Mouse (Mus musculus) CH12F3 (cell line): ENCODE measurements around the gene Pfdn4.

Experiments used
- in situ Hi-C: fragments of 300-500 bp; cut with MboI; formaldehyde crosslinking; loops from 2 replicates; pipeline ENCODE4 v1.14.3; 2020; ENCODE audit warnings: low sequenced_read_pairs

Gene Pfdn4

DNA sequence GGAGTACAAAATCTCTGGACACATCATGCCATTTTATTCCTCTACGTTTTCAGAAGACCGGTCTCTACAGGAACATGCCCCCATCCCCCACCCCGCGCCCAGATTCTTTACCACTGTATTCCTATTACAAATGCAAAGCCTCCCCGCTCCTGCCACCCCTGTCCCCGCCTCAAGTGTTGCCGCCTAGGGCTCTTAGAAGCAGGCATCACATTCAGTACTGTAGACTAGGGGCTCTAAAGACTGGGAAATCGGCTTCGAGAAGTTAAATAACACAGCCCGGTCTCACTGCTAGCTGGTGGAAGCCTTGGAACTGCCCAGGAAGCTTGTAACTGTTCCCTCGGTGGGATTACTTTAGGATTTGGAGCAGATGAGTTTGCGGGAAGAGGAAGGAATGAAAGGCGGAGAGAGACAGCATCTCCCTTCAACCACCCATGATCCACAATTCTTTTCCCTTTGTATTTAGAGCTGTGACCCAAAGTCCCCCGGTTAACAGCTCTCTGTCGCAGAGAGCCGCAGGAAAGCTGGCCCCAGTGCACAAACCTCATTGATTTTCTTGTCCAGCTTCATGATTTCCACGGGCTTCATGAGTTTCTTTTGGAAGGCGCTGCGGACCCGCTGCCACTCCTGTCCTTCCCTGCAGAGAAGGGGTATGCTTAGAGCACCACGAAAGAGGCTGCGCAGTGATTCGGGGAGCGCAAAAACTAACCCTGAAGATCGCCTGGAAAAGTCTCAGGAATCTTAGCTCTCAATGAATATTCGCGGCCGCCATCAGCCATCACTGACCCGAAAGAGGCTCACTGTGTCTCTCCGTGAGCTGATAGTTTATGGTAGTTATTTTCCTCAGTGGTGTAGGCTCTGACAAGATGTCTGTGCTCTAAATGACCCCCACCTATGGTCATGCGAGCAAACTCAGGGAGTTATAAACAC, 1.2 kb upstream of the Pfdn4 start:
- in situ Hi-C loops, result no loop called here

DNA sequence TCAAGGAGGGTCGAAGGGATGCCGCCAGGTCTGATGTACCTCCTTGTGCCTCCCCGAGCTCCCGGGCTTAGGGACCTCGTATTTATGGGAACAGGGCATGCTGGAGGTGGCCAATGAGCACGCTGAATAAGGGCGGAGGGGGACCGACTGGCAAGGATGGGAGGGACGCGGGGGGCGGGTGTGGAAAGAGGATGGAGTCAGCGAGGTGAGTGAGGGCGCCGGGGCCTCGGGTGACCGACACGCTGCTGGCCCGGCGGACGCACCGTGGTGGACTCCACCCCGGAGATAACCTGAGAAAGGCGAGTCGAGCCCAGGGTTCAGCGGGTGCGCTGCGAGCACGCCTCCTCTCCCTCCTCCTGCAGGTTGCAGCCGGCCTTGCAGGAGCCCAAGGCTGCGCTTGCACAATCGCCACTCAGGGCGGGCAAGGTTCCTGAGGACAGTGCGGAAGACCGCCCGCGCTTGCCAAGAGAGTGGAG, 901 bp downstream of the Pfdn4 start, which contains the start of gene Cyp24a1:
TSS of gene Cyp24a1 (minus strand) at position 55 of the 476 bp plus-strand sequence.
- in situ Hi-C loops, result no loop called here

- in situ Hi-C loops, result no loop called here
These were observed 1.8 kb downstream of the Pfdn4 start for GRCm38 (mm10) chr2:170498011-170498410.

GRCm38 (mm10) chr2:170503343-170503742, 7.1 kb downstream of the Pfdn4 start:
- in situ Hi-C loops, result loop anchor here (10.0 to 25.0 kb wide), 2 partner anchors 59 to 391 kb away; no protein-coding TSS in a partner anchor

DNA sequence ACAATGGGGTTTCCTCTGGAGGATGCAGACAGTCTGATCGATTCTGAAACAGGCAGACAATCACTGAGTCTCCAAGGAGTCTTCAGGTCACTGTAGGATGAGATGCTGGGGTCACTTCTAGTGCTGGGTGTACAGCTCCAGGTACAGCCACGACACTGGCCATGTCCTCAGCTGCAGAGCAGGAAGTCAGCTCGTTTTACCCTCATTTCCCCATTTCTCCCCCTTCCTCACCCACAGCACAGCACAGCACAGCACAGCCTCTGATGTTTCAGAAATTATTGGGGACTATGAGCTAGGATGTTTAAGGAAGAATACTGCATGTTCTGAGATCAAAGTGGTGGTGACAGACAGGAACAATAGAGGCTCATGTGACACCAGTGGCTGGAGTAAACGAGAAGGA, 7.8 kb downstream of the Pfdn4 start:
- in situ Hi-C loops, result loop anchor here (10.0 to 25.0 kb wide), 2 partner anchors 59 to 392 kb away; no protein-coding TSS in a partner anchor

GRCm38 (mm10) chr2:170507734-170508133, 11.5 kb downstream of the Pfdn4 start:
- in situ Hi-C loops, result loop anchor here (10.0 to 25.0 kb wide), 2 partner anchors 63 to 395 kb away; no protein-coding TSS in a partner anchor

GRCm38 (mm10) chr2:170508821-170509220, 12.6 kb downstream of the Pfdn4 start:
- in situ Hi-C loops, result loop anchor here (10.0 to 25.0 kb wide), 2 partner anchors 64 to 397 kb away; no protein-coding TSS in a partner anchor

DNA sequence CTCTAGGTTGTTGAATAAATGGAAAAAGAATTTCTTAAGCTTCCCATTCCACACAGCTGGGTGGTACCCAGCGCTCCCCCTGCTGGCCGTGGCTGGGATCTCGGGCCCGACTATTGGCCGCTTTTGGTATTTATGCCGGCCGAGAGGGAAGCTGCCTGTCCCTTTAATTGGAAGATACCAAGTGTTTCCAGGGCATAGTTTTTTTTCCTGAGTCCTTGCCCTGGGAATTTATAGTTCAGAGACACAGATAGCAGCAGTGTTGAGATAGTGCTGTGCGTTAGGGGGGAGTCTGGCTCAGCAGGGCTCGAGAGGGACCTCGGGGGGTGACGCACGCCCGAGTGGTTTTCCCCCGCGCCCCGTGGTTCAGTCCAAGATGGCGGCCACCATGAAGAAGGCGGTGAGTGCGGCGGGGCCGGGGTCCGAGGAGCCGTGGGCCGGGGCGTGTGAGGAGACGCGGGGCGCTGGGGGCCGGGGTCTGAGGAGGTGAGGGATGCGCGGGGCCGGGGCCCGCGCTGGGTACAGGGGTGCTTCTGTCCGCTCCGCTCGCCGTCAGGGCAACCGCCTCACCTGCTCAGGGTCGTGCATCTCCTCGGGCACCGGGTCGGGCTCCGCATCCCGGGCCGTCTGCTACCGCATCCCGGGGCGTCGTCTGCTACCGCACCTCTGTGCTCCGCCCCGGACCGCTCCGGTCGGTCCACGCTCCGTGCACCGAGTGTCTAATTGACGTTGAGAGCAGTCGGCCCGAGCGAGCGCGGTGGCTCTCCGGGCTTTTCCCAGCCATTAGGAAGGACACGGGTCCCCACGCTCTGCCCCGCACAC, 15.1 kb downstream of the Pfdn4 start:
- in situ Hi-C loops, result loop anchor here (10.0 to 25.0 kb wide), 2 partner anchors 399 to 1704 kb away; no protein-coding TSS in a partner anchor

DNA sequence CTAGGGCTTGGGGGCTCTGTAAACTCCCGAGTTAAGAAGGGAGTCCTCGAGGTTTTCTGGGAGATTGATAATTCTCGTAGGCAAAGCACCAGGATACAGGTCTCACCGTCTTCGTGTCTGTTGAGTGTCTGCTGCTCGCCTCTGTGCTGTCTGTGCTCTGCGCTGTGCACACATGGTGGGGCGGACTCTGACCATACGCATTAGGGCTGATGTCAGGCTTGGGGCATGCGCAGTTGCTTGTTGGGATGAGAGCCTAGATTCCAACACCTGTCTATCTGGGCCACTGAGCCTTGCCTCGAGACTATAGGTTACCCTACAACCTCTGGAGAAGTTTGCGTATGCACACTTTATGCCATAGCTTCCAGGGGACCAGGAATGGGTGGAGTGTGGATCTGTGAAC, 17.5 kb downstream of the Pfdn4 start:
- in situ Hi-C loops, result loop anchor here (10.0 to 25.0 kb wide), 2 partner anchors 401 to 1701 kb away; no protein-coding TSS in a partner anchor

- in situ Hi-C loops, result loop anchor here (10.0 to 25.0 kb wide), 2 partner anchors 354 to 408 kb away; no protein-coding TSS in a partner anchor
These were observed 24.2 kb downstream of the Pfdn4 start for GRCm38 (mm10) chr2:170520321-170520971.

DNA sequence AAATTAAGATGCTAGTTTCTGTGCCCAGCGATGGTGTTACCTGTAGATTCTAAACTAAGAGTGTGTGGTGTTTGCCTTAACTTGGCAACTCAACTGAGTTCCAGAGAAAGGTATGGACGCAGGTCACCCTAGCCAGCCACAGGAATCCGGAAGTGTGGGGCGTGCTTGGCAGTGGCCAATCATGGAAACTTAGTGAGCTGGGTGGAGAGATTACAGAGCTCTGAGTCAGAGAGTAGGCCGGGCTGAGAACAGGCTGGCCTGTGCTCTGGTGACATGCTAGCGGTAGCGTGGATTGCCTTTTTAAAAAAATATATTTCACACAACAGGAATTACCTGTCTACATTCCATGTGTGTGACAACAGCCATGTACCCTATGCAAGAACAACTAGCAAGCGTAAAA, 30.3 kb downstream of the Pfdn4 start:
- in situ Hi-C loops, result loop anchor here (10.0 kb wide), 1 partner anchor 348 kb away; no protein-coding TSS in a partner anchor

GRCm38 (mm10) chr2:170528061-170528460, 31.8 kb downstream of the Pfdn4 start:
- in situ Hi-C loops, result loop anchor here (10.0 kb wide), 1 partner anchor 347 kb away; no protein-coding TSS in a partner anchor

DNA sequence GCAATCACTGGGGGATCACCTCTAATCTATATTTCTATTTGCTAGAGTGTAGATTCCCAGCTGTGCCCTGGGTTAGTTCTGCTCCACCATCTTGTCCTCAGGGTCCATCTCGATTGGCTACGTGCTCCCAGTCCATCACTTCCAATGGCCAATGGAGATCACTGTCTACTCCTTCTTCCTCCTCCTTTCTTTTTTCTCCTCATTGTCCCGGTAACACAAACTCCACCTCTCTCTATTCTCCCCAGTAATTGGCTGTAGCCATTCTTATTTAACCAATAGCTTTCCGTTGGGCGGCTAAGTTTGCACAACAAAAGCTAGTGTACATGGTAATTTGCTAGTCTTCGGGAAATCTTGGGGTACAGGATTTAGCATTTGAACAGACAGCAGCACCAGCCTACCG, 33.5 kb downstream of the Pfdn4 start:
- in situ Hi-C loops, result loop anchor here (10.0 kb wide), 1 partner anchor 345 kb away; no protein-coding TSS in a partner anchor

- in situ Hi-C loops, result no loop called here
These were observed 34.0 kb downstream of the Pfdn4 start for GRCm38 (mm10) chr2:170530256-170530655.

GRCm38 (mm10) chr2:170534116-170534802, 38.0 kb downstream of the Pfdn4 start:
- in situ Hi-C loops, result no loop called here

GRCm38 (mm10) chr2:170534803-170535174, 38.6 kb downstream of the Pfdn4 start:
- in situ Hi-C loops, result no loop called here

GRCm38 (mm10) chr2:170535841-170536240, 39.6 kb downstream of the Pfdn4 start:
- in situ Hi-C loops, result no loop called here

- in situ Hi-C loops, result no loop called here
These were observed 43.0 kb downstream of the Pfdn4 start for GRCm38 (mm10) chr2:170539211-170539610.

GRCm38 (mm10) chr2:170543625-170544024, 47.4 kb downstream of the Pfdn4 start:
- in situ Hi-C loops, result no loop called here

GRCm38 (mm10) chr2:170544159-170544558, 47.9 kb downstream of the Pfdn4 start:
- in situ Hi-C loops, result no loop called here
